Mouse (Mus musculus) ES-E14 (cell line): Measurements from ENCODE around the gene Mmp7.

Source experiments
- CHD2 ChIP-seq: IDR thresholded peaks from 2 replicates; pipeline ENCODE4 v1.6.1; 2014; ENCODE audit warnings: mild to moderate bottlenecking, low read depth, low read length, inconsistent platforms
- HCFC1 ChIP-seq: IDR thresholded peaks from 2 replicates; pipeline ENCODE4 v1.6.1; 2012; ENCODE audit warnings: low read length, inconsistent platforms, borderline replicate concordance; ENCODE audit not compliant: insufficient read depth
- MAFK ChIP-seq: IDR thresholded peaks from 2 replicates; pipeline ENCODE4 v1.6.1; 2014; ENCODE audit warnings: mild to moderate bottlenecking, low read depth, low read length, inconsistent platforms; ENCODE audit not compliant: insufficient read depth
- ZC3H11A ChIP-seq: IDR thresholded peaks from 2 replicates; pipeline ENCODE4 v1.6.1; 2012; ENCODE audit warnings: low read depth, mild to moderate bottlenecking, inconsistent platforms, low read length, borderline replicate concordance

DNA sequence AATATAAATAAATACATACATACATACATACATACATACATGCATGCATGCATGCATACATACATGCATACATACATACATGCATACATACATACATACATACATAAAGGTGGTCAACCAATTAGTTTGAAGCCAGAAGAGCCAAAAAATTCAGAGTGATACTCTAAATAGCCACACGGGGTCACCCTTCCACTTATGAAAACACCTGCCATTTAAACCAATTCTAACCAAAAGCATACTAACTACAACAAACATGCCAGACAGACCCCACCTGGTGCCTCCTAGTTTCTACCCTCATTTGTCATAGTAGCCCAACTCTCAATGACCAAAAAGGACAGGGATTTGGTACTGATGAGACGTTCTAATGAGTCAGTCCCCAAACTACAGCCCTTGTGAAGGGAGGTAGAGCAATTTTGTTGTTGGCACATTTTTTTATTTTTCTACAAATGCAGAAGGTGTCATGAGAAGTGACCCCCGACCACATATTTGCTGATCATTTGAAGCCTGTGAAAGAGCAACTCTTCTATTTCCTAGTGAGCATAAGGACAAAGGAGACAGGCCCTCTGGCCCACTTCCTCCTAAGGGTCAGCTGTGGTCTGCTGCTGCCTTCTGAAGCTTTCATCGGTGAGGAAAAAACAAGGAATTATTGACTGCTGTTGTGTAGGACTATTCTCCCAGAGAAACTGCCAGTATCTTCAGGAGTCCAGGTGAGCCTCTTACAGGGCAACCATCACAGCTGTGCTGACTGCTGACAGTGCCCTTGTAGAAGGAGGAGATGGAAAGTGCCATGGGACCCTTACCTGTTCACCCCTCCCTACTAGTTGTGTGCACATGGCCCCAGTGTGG, 22.4 kb downstream of the Mmp7 start:
- TF ChIP-seq HCFC1 (no peak), MAFK (no peak), CHD2 (no peak), ZC3H11A (peak; percentile 87)
